Mouse (Mus musculus): ENCODE measurements around the gene Rb1.

Rb1 gene

DNA sequence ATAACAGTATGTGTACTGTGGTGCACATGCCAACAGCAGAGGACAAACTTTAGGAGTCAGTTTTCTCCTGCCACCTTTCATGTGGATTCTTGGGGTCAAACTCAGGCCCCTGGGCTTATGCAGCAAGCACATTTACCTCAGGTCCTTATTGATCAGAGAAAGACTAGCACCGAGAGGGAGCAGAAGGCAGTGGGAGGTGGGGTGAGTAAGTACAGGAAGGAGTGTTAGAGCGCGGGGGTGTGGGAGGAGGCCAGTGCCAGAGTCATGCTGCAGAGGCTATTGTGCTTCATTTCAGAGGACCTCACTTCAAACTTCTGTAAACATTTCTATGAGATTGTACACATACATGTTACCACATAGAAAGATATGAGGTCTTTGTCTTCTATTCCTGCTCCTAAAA lies 124.2 kb downstream of the Rb1 start:
- DNase-seq = no peak

DNA sequence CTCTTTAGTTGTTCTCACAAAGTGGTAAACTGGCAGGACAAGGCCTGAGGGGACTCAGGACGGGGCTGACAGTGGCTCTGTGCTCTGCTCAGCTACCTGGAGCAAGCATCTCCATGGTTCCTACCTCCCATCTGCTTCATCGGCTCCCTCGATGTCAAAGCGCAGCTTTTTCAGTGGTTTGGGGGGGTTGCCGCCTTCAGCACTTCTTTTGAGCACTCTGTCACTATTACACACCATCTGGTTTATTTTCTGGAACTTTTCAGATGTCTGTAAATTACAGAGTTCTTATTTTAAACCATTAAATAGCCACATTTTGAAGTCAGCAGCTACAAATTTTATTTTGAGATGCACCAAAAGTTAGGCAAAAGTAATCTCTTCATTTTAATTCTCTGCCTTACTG lies 126.6 kb downstream of the Rb1 start:
- DNase-seq = no peak

DNA sequence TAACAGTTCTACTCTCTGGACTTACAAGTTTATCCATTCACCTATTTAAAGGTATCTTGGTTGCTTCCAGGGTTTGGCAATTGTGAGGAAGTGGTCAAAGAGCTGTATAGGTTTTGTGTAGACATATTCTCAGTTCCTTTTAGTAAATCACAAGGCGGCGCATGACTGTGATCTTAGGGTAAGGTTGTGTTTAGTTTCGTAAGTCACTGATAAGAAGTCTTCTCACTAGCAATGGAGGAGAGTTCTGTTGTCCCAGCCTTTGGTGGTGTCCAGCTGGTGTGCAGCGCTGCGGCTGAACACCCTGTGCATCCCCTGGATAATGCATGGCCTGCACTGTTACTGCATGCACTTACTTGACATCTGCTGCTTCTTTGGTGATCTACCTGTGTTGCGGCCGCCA lies 138.7 kb downstream of the Rb1 start:
- no peak for DNase-seq

DNA sequence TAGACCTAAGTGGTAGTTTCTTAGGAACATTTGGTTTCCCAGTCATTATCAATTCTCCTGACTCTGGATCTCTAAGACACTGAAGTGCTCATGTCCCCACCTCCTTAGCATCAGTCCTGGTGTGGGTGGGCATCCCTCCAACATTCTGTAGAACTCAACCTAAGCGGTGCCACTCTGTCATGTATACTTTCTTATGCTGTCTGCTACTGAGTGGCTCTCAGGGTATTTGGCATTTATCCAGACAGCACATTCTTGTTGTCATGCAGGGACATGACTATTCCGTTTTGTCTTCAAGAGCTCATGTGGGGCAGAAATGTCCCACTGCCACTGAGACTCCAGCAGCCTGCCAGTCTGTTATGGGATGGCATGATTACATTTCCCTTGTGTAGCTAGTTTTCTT lies 144.5 kb downstream of the Rb1 start:
- DNase-seq = no peak

DNA sequence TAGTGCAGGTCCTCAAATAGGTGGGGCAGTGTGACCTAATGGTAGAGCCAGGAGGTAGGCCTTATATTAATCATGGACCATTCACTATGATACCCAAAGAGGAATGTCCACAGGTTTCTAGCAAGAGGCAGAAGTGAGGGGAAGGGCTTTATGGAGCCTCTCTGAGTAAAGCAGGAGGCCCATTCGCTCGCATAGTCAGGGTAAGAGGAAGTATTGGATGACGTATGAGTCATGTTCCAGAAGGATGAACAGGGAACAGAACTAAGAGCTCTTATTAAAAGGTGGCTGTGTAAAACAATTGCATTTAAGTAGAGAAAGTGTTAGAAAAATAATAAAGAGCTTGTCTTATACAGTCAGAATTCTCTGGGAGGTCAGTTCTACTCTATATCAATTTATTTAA lies 145.0 kb downstream of the Rb1 start:
- DNase-seq = no peak

DNA sequence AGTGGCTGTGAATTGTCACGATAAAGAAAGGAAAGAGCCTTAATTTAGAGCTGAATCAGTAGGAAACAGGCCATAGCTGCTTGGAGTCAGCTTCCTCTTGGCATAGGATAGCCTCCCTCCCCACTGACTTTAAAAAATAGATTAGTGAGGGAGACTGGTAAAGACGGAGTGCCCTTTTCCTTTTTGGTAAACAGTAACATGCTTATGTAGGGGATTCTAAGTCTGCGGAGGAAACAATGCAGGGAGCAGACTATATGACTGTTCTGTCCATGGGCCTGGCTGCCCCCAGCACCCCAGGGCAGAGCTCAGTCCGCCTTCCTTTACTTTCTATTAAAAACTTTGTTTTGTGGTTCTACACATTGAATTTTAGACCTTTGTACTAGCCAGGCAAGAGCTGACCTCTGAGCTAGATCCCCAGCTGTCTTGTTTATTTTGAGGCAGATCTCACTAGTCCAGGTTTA lies 146.4 kb downstream of the Rb1 start:
- no peak for DNase-seq

DNA sequence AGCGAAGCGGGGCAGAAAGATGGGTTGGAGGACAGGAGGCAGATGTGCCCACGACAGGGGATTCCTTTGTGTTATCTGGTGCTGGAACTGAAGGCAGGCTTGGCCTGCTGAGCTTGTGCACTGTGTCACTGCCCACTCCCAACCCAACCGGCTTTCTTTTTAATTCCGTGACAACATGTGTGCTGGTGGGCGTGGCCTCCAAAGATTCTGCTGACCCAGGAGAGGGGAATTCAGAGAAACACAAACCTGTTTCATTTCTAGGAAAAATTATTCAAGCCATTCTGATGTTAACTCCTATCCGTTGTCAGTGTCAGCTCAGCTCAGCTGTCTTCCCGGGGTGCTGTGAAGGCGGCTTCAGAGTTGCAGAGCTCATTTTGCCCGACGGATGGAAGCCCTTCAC lies 147.7 kb downstream of the Rb1 start:
- no peak for DNase-seq

DNA sequence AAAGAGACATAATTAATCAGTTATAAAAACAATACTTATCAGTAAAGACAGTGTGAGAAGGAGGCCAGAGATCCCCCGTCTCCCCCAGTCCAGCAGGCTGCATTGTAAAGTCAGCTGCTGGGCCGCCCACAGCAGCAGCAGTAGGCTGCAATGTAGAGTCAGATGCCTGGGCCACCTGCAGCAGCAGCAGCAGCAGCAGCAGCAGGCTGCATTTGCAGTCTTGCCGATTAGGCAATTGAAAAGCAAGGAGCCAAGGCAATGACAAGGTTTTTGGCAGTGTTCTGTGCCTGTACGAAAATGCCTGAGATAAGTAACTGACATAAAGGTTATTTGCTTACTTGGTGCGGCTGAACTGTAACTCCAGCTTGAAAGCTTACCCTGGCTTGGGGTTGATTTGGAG lies 149.4 kb downstream of the Rb1 start:
- DNase-seq = no peak

DNA sequence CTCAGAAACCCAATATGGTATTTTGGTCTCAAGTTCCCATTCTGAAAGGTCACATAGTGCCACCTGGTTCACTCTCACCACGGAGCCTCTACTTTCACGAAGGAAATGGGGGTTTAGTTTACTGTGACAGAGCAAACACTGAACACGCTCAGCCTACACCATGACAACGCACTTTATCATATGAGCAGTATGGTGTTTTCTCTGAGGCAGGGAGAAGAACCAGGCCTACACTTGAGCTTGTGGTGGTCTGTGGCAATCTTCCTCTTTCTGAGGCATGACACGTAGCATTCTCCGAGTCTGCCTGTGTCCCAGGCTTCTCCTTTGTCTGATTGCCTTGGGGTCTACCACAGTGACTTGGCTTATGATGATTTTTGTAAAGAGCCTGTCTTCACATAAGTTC lies 149.8 kb downstream of the Rb1 start:
- no peak for DNase-seq

DNA sequence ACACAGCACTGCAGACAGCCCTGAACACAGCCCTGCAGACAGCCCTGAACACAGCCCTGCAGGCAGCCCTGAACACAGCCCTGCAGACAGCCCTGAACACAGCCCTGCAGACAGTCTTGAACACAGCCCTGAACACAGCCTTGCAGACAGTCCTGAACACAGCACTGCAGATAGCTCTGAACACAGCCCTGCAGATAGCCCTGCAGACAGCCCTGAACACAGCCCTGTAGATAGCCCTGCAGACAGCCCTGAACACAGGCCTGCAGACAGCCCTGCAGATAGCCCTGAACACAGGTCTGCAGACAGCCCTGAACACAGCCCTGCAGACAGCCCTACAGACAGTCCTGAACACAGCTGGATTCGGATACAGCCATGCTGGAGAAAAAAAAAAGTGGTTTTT lies 150.6 kb downstream of the Rb1 start:
- DNase-seq = no peak

DNA sequence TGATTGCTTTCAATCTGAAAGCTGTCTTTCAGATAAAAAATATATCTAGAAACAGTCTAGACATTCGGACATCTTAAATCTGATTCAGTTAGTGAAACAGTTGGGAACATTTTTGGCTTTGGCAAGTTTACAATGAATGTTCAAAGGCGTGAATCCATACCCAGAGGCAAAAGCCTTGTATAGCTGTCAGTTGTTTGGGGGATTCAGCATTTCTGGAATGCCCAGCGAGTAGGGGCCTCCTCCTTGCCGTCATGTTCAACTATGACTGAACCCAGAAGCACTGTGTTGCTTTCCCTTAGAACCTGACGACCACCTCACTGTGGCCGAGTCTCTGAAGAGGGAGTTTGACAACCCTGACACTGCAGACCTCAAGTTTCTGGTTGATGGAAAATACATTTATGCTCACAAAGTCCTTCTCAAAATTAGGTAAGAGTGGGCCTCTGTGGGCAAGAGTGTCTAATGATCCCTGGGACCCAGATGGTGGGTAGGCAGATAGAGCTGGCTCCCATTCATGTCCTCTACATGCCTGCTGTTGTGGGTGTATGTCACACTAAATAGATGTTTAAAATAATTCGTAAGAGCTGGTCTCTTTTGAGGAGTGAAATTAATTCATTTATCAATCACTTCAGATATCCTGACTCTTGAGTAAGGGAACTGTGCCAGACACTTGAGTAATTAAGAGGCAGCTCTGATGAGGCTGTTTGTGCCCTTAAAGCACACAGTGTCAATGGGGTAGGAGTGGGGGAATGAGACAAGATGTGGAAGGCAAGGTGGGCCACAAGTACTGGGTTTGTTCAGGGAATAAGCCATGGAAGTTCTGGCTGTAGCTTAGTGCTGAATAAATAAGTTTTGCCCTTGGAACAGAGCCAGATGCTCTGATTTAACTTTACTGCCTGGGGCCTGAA lies 151.3 kb downstream of the Rb1 start:
- no peak for DNase-seq

DNA sequence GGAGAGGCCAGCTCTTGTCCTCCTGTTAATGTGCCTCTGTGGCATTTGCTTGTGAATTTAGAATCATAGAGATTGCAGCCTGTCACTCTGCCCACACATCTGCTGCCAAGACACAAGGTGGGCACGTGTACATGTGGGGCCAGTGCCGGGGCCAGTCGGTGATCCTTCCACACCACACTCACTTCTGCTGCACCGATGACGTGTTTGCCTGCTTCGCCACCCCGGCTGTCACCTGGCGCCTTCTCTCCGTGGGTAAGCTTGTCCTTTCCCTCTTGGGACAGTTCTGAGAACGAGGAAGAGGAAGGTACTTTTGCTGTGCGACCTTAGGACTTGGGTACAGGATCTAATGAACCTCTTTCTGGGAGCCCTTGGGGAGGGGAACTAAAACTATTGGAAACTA lies 152.0 kb downstream of the Rb1 start:
- no peak for DNase-seq

DNA sequence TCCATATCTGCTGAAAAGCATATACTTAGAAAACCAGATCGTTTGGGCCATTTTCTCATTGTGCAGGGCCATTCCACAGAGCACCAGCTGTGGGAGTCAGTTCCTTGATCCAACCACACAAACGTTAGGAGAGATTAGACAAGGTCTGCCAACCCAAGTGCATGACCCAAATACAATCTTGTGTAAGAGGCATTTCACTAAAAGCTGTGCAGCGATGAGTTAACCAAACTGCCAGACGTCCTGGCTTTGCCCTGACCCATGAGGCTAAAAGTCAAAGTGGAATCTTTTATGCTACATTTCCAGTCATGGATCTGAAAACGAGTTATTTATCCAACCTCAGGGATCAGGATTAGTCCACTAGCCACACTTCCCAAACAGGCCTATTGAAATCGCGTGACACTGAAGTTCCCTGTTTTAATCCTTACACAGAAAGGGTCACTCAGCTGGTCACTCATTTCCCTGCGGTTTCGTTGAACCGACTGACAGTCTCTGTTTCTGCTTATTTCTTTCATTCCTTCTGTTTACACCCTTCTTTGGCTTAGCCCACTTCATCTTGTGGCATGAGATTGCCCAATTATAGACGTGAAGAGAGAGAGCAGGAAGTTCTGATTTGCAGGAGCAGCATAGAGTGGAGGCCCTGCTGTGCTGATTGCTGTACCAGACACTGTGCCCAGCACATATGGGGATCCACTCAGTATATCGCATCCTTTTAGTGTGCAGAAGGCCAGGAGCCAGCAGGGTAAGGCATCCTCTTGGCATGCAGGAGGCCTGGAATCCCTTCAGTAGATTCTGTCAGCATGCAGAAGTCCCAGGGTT lies 153.2 kb downstream of the Rb1 start:
- DNase-seq = peak; percentile 31

DNA sequence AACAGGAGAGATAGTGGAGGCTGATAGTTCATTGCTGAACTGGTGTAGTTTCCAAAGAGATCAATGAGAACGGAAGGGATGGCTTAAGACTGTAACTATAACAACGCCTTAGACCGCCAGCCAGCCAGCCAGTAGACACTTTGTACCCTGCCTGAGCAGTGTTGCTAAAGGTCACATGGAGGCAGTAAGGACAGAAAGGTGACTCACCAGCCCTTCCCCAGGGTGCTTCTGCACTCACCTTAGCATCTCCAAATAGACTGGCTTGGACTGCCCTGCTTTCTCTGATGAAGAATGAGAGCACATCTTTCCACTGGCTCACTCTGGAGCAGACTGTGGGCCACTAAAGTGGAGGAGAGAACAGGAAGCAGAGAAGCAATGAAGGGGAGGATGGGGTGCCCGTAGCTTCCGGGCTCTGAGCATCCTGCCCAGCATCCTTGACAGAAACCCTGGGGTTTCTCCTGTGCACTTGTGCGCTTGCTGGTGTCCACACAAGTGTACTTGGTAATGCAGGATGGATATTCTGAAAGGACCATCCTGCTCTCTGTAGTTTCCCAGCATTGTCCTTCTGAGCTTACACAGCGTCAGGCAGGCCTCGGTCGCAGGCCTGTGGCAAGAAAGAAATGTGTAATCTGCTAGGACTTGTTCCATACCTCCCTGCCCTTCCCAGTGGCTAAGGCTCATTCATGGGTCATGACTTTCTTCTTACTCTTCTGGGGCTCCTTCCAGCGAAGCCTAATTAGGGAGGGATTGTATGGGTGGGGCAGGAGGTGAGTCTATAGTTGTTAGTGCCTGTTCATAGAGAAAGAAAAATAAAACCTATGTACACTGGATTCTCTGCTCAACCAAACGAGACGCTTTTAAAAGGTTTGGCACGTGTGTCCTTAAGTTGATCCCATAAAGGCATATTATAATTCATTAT lies 155.4 kb downstream of the Rb1 start:
- DNase-seq = no peak

DNA sequence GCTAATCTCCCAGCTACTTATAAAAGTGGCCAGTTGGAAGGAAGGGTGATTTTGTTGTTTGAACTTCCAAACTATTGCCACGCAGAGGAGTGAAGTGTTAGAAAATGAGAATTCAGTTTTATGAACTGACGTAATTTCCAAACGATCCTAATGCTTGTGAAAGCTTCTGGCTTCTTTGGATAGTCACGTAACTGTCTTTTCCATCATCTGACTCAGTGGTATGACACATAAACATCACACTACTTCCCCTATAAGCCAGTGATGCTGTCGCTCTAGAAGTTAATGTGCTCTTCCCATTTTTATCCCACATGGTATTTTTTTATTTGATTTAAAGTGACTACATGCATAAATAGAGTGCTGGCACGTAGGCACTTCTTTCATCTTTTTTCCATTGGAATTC lies 157.0 kb downstream of the Rb1 start:
- DNase-seq = no peak

DNA sequence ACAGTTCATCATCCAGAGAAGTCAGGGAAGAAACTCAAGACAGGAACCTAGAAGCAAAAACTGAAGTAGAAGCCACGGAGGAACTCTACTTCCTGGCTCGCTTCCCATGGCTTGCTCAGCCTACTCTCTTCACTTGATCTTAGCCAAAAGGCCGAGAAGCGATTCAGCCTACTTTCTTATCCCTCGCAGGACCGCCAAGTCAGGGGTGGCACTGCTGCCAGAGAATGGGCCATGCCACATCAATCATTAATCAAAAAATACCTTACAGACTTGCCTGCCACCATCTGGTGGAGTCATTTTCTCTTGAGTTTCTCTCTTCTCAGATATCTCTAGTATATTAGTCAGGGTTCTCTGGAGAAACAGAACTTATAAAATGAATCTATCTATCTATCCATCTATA lies 160.5 kb downstream of the Rb1 start:
- DNase-seq = no peak

DNA sequence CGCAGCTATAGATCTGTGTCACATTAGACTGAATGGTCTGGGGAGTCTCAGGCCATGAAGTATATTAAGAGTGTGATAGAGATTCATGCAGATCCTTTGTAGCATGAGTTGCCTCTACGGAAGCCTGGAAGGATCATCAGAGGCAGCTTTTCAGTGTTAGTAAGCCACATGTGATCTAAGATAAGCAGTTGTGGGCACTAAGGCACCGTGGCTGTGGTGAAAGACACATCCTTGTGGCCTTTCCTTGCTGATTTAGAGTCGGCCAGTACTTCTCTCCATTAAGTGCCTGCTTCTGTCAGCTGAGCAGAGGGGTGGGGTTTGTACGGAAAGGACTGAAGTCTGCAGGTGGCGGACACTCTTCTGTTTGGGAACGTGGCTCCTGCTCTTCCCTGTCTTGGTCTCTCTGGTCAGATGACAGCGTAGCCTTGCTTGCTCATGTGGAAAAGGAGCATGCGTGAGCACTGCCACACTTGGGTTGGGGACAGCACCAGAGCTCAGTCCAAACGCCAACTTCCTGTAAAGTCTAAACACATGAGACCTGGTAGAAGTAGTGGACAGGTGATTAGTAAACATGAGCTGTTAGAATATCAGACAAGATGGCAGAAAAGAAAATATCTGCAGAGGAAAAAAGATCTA lies 162.1 kb downstream of the Rb1 start:
- no peak for DNase-seq

DNA sequence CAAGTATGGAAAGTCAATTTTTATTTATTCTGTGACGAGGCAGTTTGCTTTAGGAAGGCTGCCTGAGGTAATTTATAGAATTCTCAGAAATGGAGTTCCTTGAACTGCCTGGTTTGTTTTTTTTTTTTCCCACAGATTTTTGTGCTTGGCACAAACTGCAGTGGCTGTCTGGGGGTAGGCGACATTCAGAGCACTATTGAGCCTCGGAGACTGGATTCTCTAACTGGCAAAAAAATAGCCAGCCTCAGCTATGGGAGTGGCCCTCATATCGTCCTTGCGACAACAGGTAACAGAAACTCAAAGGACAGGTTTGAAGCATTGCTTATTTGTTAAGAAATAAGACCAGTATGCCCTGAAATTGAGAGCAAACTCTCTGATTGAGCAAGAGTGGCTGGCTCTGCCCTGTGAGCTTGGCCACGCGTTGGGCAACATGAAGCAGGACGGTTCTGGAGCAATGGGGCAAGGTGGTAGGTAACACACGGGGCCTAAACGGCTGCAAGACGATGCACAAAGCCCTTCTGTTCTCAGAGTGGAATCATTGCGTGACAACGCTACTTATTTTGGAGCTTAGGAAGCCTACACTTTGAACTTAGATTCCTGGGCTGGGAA lies 163.3 kb downstream of the Rb1 start:
- no peak for DNase-seq

DNA sequence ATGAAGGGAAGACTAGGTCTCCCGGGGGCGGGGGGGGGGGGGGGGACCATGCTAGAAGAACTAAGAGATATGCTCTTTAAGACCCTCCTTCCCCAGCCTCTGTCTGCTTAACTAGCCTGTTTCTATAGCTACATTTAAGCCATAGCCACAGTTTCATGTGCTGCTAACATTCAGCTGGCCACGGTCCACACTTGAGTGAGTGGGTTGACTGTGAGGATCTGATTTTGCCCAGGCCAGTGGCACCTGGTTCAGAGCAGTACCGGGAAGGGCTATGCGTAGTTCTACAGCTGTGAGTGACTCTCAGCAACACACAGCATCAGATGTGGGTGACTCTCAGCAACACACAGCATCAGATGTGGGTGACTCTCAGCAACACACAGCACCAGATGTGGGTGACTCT lies 164.3 kb downstream of the Rb1 start:
- no peak for DNase-seq

DNA sequence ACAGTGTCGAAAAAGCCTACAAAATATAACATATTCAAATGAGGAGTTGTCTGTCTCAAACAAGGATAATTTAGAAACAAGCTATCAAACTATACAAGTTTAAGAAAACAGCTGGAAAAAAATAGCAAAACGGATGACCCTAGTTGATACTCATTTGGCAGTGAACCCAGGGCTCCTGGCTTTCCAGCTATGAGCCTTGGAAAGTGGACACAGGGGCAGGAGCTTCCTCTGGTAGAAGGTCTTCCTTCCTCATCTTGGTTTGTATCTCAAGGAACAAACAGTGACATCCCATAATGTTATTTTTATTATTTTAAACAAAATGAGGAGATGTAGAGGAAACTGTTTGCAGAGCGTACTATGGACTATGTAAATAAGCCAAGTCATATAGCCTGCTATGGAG lies 177.5 kb downstream of the Rb1 start:
- DNase-seq = no peak

DNA sequence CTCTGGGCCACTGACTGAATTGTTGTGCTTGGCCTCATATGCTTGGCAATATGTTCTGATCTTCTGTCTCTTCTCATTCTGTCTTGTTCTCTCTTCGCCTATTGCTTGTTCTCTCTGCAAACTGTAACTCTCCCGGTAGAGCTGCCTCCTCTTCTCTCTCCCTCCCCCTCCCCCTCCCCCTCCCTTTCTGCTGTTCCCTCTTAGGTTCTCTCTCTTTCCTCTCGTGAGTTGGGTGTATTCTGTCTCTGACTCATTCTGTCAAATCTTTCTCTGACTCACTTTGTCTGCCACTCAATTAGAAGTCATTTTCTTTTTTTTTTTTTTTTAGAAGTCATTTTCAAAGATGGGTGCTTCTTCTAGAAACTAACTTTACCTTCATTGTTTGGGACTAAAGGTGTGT lies 178.9 kb downstream of the Rb1 start:
- DNase-seq = no peak

DNA sequence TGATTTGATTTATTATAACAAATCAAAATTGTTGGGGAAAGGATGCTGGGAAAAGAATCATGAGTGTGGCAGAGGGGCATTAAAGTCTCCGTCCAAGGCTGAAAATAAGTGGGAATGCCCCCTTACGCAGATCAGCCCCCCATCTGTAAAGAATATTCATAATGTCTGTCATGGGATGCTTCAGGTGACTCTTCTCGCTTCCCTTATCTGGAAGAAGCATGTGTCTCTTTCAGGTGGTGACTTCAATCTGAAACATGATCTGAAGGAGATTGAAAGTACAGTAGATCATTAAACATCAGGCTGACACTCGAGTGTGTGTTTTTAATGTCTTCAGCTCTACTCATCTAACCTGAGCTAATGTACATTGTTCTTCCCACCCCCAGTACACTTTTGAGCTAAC lies 180.1 kb downstream of the Rb1 start:
- DNase-seq = no peak
